Mouse (Mus musculus): ENCODE data around the gene Pgam2. TPM values are rescaled to one million over a fixed set of nuclear protein-coding genes. Genes with fewer than 3 reads are reported as not detected.

Pgam2 gene
- polyA plus RNA-seq, 2 experiments from 2014 or later: 3.0 TPM; not detected in 1

GRCm38 (mm10) chr11:5805711-5806110 is 2.2 kb upstream of the Pgam2 start:
- no peak for ATAC-seq

DNA sequence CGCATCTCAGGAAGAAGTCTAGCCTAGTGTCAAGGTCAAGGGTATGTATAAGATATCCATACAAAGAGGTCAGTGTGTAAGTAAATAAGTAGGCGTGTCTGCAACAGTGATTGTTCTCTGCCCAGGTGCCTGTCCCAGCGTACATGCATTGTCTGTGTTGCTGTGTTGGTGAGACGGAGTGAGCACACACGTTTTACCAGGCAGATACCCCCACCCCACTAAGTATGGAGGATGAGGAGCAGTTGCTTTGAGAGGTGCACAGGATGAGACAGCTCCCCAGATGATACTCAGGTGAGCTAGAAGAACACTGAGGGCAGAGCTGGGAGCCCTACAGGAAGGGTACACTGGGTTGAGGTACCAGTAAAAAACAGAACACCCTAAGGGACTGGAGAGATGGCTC is 641 bp upstream of the Pgam2 start:
- ATAC-seq: no peak

- no peak for ATAC-seq
Observed at GRCm38 (mm10) chr11:5802457-5803217, 896 bp downstream of the Pgam2 start.

GRCm38 (mm10) chr11:5802005-5802404 is 1.5 kb downstream of the Pgam2 start:
- ATAC-seq: no peak

DNA sequence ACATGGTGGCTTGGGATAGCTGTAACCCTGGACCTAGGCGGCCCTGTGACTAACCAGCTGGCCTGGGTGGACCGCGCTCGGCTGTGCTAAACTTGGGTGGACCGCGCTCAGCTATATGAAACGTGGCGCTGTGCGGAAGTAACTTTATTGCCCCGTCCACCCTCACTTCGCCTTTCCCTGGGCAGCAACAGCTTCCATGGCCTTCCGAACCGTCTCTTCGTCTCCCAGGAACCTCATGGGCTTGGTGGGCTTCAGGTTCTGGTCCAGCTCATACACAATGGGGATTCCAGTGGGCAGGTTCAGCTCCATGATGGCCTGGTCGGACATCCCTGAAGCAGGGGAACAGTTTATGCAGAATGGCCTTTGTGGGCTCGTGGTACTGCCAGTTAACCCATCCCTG is 2.0 kb downstream of the Pgam2 start:
- no peak for ATAC-seq

GRCm38 (mm10) chr11:5799621-5800490 is 3.7 kb downstream of the Pgam2 start:
- ATAC-seq: no peak

GRCm38 (mm10) chr11:5797928-5798327 is 5.6 kb downstream of the Pgam2 start:
- ATAC-seq: no peak

- no peak for ATAC-seq
Observed at GRCm38 (mm10) chr11:5797371-5797770, 6.2 kb downstream of the Pgam2 start.

DNA sequence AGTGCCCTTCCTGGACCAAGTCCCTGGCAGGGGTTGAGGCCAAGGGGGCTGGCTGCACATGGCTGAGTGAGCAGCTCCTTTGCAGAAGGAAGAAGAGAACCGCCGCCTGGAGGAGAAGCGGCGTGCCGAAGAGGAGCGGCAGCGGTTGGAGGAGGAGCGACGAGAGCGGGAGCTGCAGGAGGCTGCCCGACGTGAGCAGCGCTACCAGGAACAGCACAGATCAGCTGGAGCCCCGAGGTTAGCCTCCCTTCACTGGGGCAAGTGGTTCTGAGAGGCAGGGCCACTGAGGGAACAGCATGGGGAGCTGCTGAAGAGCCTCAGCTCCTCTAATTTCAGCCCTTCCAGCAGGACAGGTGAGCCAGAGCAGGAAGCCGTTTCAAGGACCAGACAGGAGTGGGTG is 6.6 kb downstream of the Pgam2 start:
- no peak for ATAC-seq

GRCm38 (mm10) chr11:5795706-5796105 is 7.8 kb downstream of the Pgam2 start:
- ATAC-seq: no peak

- no peak for ATAC-seq
Observed at GRCm38 (mm10) chr11:5795290-5795689, 8.2 kb downstream of the Pgam2 start.

- ATAC-seq: no peak
Observed at GRCm38 (mm10) chr11:5790431-5790830, 13.1 kb downstream of the Pgam2 start.

GRCm38 (mm10) chr11:5789754-5790333 is 13.7 kb downstream of the Pgam2 start:
- ATAC-seq: no peak

GRCm38 (mm10) chr11:5789071-5789753 is 14.3 kb downstream of the Pgam2 start:
- ATAC-seq: peak; percentile 53

GRCm38 (mm10) chr11:5788056-5789014 is 15.2 kb downstream of the Pgam2 start, which contains the start of gene Dbnl:
Gene Dbnl (plus strand): TSS chr11:5788488.
- ATAC-seq: peak; percentile 89

GRCm38 (mm10) chr11:5787671-5788055 is 15.9 kb downstream of the Pgam2 start:
- no peak for ATAC-seq

- ATAC-seq: no peak
Observed at GRCm38 (mm10) chr11:5785732-5786131, 17.8 kb downstream of the Pgam2 start.

DNA sequence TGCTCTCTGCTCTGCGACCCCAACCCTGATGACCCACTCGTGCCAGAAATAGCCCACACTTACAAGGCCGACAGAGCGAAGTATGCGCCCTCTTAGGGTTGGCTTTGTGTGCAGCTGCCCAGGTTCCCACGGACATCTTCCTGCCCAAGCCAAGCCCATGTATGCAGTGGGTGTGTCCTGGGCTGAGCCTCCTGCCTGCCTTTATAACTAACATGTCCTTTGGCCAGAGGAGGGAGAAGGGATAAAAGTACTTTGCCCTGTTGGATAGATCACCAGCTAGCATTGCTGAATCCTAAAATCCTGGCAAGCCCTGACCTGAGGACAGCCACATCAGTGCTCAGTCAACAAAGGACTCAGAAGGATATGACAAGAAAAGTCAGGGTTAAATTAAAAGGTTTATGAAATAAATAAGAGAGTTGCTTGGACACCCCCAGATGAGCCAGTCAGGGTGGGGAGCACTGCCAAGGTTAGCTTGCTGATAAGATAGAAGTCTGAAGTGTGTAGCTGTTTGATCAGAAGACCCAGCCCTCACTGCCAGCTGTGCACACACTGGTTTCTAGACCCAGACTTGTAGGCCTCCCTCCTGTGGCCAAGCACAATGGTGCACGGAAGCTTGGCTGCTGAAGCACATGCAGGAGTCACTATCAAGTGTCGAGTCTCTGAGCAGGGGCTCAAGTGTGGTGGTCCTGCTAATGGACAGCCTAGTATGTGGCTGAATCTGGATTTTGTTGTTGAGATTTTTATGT is 21.2 kb downstream of the Pgam2 start:
- no peak for ATAC-seq

- no peak for ATAC-seq
Observed at GRCm38 (mm10) chr11:5780035-5780499, 23.5 kb downstream of the Pgam2 start.

DNA sequence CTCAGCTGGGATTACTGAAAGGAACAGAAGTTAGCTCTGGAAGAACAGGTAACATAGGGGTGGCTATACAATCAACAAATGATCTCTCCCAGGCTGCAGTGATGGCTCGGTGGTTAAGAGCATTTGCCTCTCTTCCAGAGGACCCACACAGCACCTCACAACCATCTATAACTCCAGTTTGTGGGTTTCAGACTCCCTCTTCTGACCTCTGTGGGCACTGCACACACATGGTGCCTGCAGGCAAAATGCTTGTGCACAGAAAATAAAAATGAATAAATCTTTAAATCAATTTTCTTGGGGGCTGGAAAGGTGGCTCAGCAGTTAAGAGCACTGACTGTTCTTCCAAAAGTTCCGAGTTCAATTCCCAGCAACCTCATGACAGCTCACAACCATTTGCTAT is 25.1 kb downstream of the Pgam2 start:
- no peak for ATAC-seq

GRCm38 (mm10) chr11:5766019-5766418 is 37.5 kb downstream of the Pgam2 start:
- ATAC-seq: no peak
